Mouse (Mus musculus) heart, embryonic 15.5 days (tissue): ENCODE measurements around the gene Dact2. TPM values are rescaled to one million over a fixed set of nuclear protein-coding genes. Genes with fewer than 3 reads are reported as not detected.

Experiments used
- ATAC-seq: fragments of 200-750 bp; cut with Nextera tagmentation; replicated peaks from 2 replicates; pipeline ENCODE4 v1.8.0; 2017; ENCODE audit warnings: low read depth, moderate TSS enrichment; ENCODE audit not compliant: insufficient number of reproducible peaks, insufficient read depth, low FRiP score
- H3K27ac ChIP-seq: fragments of 300-500 bp; sonication (generic); 2 replicates; pipeline ENCODE4 v1.5.1; 2015; ENCODE audit warnings: mild to moderate bottlenecking, inconsistent platforms
- H3K27me3 ChIP-seq: fragments of 300-500 bp; sonication (generic); 2 replicates; pipeline ENCODE4 v1.6.1; 2015; ENCODE audit warnings: inconsistent platforms
- H3K36me3 ChIP-seq: fragments of 300-500 bp; sonication (generic); 2 replicates; pipeline ENCODE4 v1.6.1; 2015; ENCODE audit warnings: mild to moderate bottlenecking, inconsistent platforms
- H3K4me1 ChIP-seq: fragments of 300-500 bp; sonication (generic); replicated peaks from 2 replicates; pipeline ENCODE4 v1.6.1; 2015; ENCODE audit warnings: inconsistent platforms
- H3K4me2 ChIP-seq: fragments of 300-500 bp; sonication (generic); 2 replicates; pipeline ENCODE4 v1.6.1; 2015; ENCODE audit warnings: inconsistent platforms, mild to moderate bottlenecking, moderate library complexity
- H3K4me3 ChIP-seq: fragments of 300-500 bp; sonication (generic); 2 replicates; pipeline ENCODE4 v1.5.1; 2015; ENCODE audit warnings: mild to moderate bottlenecking, inconsistent platforms
- H3K9ac ChIP-seq: fragments of 300-500 bp; sonication (generic); 2 replicates; pipeline ENCODE4 v1.6.1; 2015; ENCODE audit warnings: mild to moderate bottlenecking, inconsistent platforms
- H3K9me3 ChIP-seq: fragments of 300-500 bp; sonication (generic); replicated peaks from 2 replicates; pipeline ENCODE4 v1.6.1; 2016; ENCODE audit warnings: inconsistent platforms
- WGBS: fragments of 180-500 bp; shearing (Covaris S2); methylation state at CpG from one replicate; pipeline ENCODE4 v1.1.7; 2015; ENCODE audit warnings: mixed read lengths; 5-methylcytosine and 5-hydroxymethylcytosine counted together
- polyA plus RNA-seq: library from polyadenylated mRNA; unstranded; fragments of >200 nt; fragmentation: Nextera tagmentation; extraction: Ambion mirVana; gene quantifications from 2 replicates; pipeline ENCODE4 v1.2.1, GENCODE M21; 2015

The Dact2 gene
- polyA plus RNA-seq, 1 experiment from 2014 or later: 1.5 TPM

DNA sequence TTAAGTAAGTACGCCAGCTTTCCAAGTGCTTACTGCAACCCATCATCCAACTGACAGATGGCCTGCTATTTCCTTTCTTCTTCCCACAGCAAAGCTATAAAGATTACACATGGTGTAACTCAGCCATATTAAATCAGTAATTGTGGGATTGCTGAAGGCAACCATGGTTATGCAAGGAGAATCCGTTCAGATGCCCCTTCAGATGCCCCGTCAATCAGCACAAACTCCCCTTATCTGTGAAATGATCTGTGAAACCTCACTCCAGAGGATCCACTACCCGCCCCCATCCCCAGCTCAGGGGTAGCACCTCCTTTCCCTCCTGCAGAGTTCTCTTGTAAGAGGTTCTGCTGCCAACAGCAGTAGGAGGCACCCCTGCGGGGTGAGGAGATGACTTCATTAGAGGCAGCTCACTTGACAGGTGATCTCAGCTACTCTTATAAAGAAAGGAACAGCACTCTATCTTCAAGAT is 3.0 kb upstream of the Dact2 start:
- H3K9me3 ChIP-seq: no peaks in the 10 kb centered on the region
- H3K36me3 ChIP-seq: no peaks in the 10 kb centered on the region
- no peak overlapping the region for H3K4me2 ChIP-seq
- H3K27me3 ChIP-seq: peaks cover 58% of the 10 kb centered on the region
- peaks cover 19% of the 10 kb centered on the region for H3K4me1 ChIP-seq
- 15% methylated on average over 5 of the region's 5 CpGs for WGBS
- H3K9ac ChIP-seq: no peak overlapping the region
- no peak for ATAC-seq
- no peak overlapping the region for H3K27ac ChIP-seq
- no peak overlapping the region for H3K4me3 ChIP-seq

DNA sequence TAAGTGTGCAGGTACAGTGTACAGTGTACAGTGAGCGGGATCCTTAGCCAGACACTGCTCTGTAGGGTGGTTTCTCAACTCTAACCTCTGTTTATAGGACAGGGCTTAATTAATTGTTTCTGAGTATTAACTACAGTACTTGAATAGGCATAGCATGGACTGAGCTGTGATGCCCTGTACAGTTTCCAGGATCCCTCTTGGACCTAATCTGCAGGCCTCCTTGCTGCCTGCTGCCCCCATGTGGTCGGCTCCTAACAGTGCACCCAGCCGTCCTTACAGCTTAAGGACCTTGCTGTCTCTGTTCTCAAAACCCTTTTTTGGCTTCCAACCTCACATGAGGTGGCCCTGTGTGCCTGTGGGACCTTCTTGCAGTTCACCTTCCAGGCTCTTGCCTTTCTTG is 2.0 kb upstream of the Dact2 start:
- Histone ChIP-seq H3K4me3 (no peak overlapping the region), H3K27ac (no peak overlapping the region), H3K9me3 (no peaks in the 10 kb centered on the region), H3K36me3 (no peaks in the 10 kb centered on the region), H3K4me2 (no peak overlapping the region), H3K27me3 (peaks cover 68% of the 10 kb centered on the region), H3K4me1 (peaks cover 30% of the 10 kb centered on the region), H3K9ac (no peak overlapping the region)
- peak; percentile 19; the same call in 1 of the 2 replicates for ATAC-seq
- 32% methylated on average over 3 of the region's 3 CpGs for WGBS

DNA sequence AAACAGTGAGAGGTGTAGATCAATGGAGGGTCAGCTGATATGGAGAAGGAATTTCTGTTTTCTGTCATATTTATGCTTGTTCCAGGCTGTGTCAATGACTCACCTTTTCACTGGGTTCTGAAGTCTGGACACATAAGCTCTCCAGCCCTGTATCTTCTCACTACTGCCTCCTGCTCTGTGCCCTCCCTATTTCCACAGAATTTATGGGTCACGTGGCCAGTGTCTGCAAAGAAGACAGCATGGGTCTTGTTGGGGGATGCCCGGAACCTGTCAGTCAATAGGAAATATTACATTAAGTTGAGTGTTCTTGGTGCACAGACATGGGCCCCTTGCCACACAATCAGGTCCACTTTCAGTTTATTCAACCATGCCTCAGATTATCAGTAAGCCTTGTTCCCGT is 1.1 kb upstream of the Dact2 start:
- Histone ChIP-seq H3K27me3 (peaks cover 76% of the 10 kb centered on the region), H3K36me3 (no peaks in the 10 kb centered on the region), H3K9me3 (no peaks in the 10 kb centered on the region), H3K4me3 (no peak overlapping the region), H3K27ac (no peak overlapping the region), H3K4me2 (no peak overlapping the region), H3K4me1 (peaks cover 30% of the 10 kb centered on the region), H3K9ac (no peak overlapping the region)
- ATAC-seq: no peak
- 78% methylated on average over 3 of the region's 3 CpGs for WGBS

DNA sequence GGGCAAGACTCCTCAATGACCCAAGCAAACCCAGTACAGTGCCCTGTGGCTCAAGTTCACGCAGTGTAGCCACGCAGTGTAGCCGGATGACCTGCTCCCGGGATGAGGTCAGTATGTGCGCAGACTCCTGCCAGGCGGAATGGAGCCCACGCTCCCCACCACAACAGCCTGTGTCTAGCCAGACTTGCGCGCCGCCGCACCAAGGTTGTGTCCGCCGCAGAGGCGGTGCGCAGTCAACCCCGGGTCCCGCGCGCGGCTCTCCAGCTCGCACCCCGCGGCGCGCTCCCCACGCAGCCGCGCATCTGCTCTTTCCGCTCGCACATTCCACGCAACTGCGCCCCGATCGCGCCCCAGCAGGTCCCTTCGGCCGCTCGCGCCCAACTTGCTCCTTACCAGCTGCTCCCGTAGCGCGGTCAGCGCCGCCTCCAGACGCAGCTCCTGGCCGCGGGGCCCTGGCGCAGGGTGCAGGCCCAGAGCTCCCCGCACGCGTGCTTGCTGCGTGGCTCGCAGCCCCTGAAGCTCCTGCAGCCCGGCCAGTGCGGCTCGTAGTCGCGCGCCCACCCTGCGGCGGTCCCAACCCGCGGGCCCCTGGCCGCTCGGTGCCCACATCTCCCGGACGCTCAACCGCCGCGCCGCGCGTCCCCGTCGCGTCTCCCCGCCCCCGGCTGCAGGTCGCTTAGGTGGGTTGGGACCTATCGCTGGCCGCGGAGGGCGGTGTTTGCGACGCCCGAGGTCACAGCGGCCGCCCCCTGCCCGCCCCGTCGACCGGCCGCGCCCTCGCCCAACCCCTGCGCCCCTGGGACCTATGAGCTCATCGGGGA is 773 bp downstream of the Dact2 start:
- no peaks in the 10 kb centered on the region for H3K9me3 ChIP-seq
- under 1% methylated on average over 97 of the region's 97 CpGs for WGBS
- H3K36me3 ChIP-seq: no peaks in the 10 kb centered on the region
- peak overlapping the region; percentile 72 for H3K9ac ChIP-seq
- peak; percentile 59 for ATAC-seq
- H3K4me2 ChIP-seq: peak overlapping the region; percentile 97
- H3K4me3 ChIP-seq: peak overlapping the region; percentile 74
- H3K27me3 ChIP-seq: peaks cover 77% of the 10 kb centered on the region
- H3K4me1 ChIP-seq: peaks cover 30% of the 10 kb centered on the region
- H3K27ac ChIP-seq: peak overlapping the region; percentile 63

DNA sequence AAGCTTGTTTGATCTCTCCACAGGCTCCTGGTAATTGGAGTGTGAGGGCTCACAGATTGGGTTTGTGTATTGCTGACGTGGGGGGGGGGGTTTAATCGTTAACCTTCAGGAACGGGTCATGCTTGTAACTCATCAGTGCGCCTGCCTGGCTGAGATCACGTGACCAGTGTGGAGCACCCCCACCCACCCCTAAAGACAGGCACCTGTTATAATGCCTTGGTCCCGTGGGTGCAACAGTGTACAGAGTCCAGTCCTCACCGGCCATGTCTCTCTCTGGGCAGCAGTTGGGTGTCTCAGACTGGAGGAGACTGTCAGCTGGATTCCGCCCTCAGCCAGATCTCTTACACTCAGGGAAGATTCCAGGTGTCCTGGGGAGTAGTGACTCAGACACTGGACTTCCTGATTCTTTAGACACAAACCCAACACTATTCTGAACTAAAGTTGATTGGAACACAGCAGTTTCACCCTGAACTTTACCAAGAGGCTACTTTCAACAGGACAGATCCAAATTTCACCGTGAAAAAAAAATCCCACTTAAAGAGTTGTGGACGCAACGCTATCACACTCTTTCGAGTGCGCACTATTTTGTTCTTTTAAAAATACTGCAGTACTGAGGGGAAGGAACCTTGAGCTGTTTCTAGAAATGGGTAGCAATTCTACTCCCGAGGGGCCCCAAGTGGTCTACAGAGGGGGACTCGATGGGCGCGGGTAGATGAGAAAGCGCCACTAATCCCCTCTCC is 1.6 kb downstream of the Dact2 start:
- peak overlapping the region; percentile 63; the same call in 1 of the 2 replicates for H3K27ac ChIP-seq
- H3K9me3 ChIP-seq: no peaks in the 10 kb centered on the region
- no peak for ATAC-seq
- H3K36me3 ChIP-seq: no peaks in the 10 kb centered on the region
- H3K9ac ChIP-seq: peak overlapping the region; percentile 72
- H3K4me2 ChIP-seq: peak overlapping the region; percentile 97
- 5% methylated on average over 18 of the region's 18 CpGs for WGBS
- H3K27me3 ChIP-seq: peaks cover 70% of the 10 kb centered on the region
- H3K4me3 ChIP-seq: peak overlapping the region; percentile 74
- peaks cover 30% of the 10 kb centered on the region for H3K4me1 ChIP-seq

DNA sequence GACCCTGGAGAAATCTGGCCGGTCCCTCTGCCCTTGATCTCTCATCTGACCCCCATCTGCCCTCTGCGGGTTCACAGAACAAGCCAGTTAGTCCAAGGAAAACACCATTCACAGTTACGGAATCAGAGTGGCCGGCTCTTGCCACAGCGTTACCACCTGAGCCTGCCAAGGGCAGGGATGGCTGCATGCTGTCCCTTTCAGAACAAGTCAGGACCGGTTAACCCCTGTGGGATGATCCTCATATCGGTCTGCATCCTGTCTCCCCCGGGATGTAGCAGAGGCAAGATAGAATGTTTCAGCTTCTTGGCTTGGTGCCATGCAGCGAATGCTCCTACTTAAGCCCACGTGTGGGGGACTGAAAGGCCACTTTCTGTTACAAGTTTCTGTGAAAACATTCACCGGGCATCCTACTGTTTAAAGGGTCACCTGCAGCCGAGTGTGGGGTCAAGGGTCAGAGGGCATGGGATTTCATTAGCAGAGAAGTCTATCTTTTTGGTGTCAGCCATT is 2.8 kb downstream of the Dact2 start:
- ATAC-seq: no peak
- H3K36me3 ChIP-seq: no peaks in the 10 kb centered on the region
- peak overlapping the region; percentile 97; the same call in 1 of the 2 replicates for H3K4me2 ChIP-seq
- H3K9me3 ChIP-seq: no peaks in the 10 kb centered on the region
- H3K27ac ChIP-seq: no peak overlapping the region
- H3K4me3 ChIP-seq: peak overlapping the region; percentile 74; the same call in 1 of the 2 replicates
- 14% methylated on average over 12 of the region's 12 CpGs for WGBS
- peaks cover 30% of the 10 kb centered on the region for H3K4me1 ChIP-seq
- H3K9ac ChIP-seq: peak overlapping the region; percentile 2; the same call in 1 of the 2 replicates
- H3K27me3 ChIP-seq: peaks cover 60% of the 10 kb centered on the region

DNA sequence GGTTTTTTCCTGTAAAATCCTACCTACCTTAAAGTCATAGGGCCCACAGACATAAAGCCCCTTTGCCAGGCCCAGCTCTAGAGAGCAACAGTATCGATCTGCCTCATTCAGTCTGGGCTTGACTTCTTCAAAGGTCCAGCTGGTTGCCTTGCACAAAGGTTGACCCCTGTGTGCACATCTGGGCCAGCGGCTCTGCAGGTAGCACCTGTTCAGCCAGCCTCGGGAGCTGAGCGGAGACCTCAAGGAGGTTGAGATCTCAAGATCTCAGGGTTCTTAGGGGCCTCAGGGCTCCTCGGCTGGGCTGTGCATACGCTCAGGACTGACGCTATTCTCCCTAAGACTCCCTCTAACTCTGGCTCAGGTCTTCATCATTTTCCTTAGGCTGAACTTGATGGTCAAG is 3.9 kb downstream of the Dact2 start:
- Histone ChIP-seq H3K36me3 (no peaks in the 10 kb centered on the region), H3K27me3 (peaks cover 50% of the 10 kb centered on the region), H3K4me2 (no peak overlapping the region), H3K4me3 (no peak overlapping the region), H3K27ac (no peak overlapping the region), H3K4me1 (peaks cover 30% of the 10 kb centered on the region), H3K9me3 (no peaks in the 10 kb centered on the region), H3K9ac (no peak overlapping the region)
- WGBS: 83% methylated on average over 7 of the region's 7 CpGs
- no peak for ATAC-seq

DNA sequence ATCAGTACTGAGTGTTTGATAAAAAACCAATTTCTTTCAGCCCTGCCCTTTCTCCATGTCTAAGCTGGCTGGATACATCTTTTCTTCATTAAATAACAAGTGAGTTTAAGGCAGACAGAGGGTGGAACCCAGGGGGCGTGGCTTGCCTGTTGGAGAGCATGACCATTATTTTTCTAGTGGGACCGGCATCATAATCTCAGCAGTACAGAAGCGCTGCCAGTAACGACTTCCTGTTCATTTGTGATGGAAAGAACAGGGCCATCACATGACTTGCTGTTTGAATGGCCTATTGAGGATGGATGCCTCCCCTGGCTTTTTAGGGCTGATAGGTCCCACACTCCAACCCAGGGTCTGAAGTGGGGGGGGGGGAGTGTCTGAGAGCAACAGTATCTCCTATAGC is 4.5 kb downstream of the Dact2 start:
- peaks cover 30% of the 10 kb centered on the region for H3K4me1 ChIP-seq
- no peak overlapping the region for H3K4me2 ChIP-seq
- H3K9ac ChIP-seq: no peak overlapping the region
- H3K27ac ChIP-seq: no peak overlapping the region
- ATAC-seq: no peak
- H3K27me3 ChIP-seq: peaks cover 44% of the 10 kb centered on the region
- no peak overlapping the region for H3K4me3 ChIP-seq
- no peaks in the 10 kb centered on the region for H3K9me3 ChIP-seq
- no peaks in the 10 kb centered on the region for H3K36me3 ChIP-seq
- 41% methylated on average over 4 of the region's 4 CpGs for WGBS

DNA sequence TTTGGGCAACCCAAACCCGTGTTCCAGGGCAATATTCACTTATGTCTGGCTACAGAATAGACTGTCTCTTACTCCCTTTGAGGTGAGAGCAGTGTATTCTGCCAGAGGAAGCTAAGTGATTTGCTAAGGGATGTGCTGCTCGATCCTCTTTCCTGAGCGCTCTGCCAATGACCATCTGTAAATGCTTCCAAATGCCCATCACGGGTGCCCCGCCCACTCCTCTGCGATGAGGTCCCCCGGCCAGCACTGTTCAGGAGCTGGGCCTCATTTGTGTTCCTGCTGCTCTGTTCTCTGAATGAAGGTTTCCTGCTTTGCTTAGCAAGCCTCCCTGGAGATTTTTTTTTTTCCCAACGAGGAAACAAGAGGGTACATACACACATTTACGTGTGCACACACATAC is 11.2 kb downstream of the Dact2 start:
- peaks cover 4% of the 10 kb centered on the region; the same call in 1 of the 2 replicates for H3K27me3 ChIP-seq
- no peak overlapping the region for H3K4me3 ChIP-seq
- H3K9ac ChIP-seq: no peak overlapping the region
- no peaks in the 10 kb centered on the region for H3K9me3 ChIP-seq
- no peak for ATAC-seq
- H3K4me2 ChIP-seq: no peak overlapping the region
- no peak overlapping the region for H3K27ac ChIP-seq
- 60% methylated on average over 9 of the region's 9 CpGs for WGBS
- H3K4me1 ChIP-seq: peaks cover 5% of the 10 kb centered on the region
- H3K36me3 ChIP-seq: no peaks in the 10 kb centered on the region

DNA sequence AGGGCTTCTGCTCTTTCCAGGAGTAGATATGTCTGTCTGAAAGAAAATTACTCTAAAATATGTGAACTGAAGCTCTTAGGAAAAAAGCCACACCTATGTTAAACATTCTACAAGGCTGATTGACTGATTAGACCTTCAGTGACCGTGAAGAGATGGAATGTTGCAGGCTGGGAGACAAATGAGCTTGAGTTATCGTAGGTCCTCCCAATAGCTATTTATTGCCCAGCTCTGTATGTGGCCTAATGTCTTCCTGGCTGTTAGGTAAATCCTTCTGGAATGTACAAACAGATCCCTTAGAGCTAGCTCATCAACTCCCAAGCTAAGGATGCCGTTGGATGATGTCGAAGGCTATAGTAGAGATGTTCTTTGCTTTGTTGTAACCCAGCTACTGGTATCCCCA is 11.7 kb downstream of the Dact2 start:
- no peak overlapping the region for H3K4me3 ChIP-seq
- 74% methylated on average over 4 of the region's 4 CpGs for WGBS
- no peak for ATAC-seq

DNA sequence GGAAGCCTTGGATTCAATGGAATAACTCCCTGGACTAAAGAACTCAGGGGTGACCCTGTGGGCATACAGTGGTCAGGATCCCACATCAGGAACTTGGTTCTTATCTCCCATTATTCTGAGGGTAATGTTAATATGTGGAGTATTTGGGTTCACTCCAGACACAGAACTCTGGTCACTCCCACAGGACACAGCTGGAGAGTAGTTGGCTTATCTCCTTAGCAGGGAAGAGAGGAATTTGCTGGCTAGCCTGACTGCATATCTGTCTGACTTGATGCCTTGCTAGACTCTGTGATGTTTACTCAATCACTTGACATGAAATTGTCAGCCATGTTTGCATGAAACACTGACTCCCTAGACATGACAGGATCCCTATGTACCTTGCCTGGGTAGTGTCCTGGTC is 15.6 kb downstream of the Dact2 start:
- no peak for ATAC-seq
- Histone ChIP-seq H3K9me3 (no peaks in the 10 kb centered on the region), H3K4me3 (no peak overlapping the region), H3K4me1 (peaks cover 11% of the 10 kb centered on the region), H3K27me3 (peaks cover 7% of the 10 kb centered on the region; the same call in 1 of the 2 replicates), H3K27ac (no peak overlapping the region), H3K4me2 (no peak overlapping the region), H3K36me3 (no peaks in the 10 kb centered on the region), H3K9ac (no peak overlapping the region)

More for the DNA sequence above, 11.7 kb downstream of the Dact2 start:
- Histone ChIP-seq H3K9me3 (no peaks in the 10 kb centered on the region), H3K4me2 (no peak overlapping the region), H3K27me3 (peaks cover 4% of the 10 kb centered on the region; the same call in 1 of the 2 replicates), H3K36me3 (no peaks in the 10 kb centered on the region), H3K9ac (no peak overlapping the region), H3K4me1 (peaks cover 5% of the 10 kb centered on the region), H3K27ac (no peak overlapping the region)
